Comparison of ENCODE assay signal across 17 mouse cellular contexts in genomic region chr9:119338350-119338749, GRCm38 (mm10). TPM values are rescaled to one million over a fixed set of nuclear protein-coding genes. Genes with fewer than 3 reads are reported as not detected.
"Had no signal": no experiment of that assay in that cellular context is flagged by ENCODE, and none has a peak within 500 bp of the region (broad histone marks: within the 10 kb centered on the region; RNA-seq: fewer than 3 reads in every experiment).

No protein-coding gene starts in this region.

- H3K9ac ChIP-seq: limb, embryonic 13.5 days; midbrain, embryonic 15.5 days; neural tube, embryonic 13.5 days had no signal

- H3K4me3 ChIP-seq: midbrain, embryonic 15.5 days had no signal

- H3K36me3 ChIP-seq: midbrain, embryonic 15.5 days had no signal

- H3K27ac ChIP-seq: limb, embryonic 13.5 days; liver, embryonic 14.5 days; midbrain, embryonic 10.5 days; midbrain, embryonic 15.5 days; neural tube, embryonic 13.5 days had no signal

- H3K27me3 ChIP-seq: limb, embryonic 13.5 days had no signal

- H3K9me3 ChIP-seq: limb, embryonic 13.5 days; midbrain, embryonic 10.5 days; midbrain, embryonic 15.5 days; neural tube, embryonic 13.5 days had no signal

- ATAC-seq: midbrain, embryonic 15.5 days had no signal

- DNase-seq: kidney, adult 11 months; left cerebral cortex, postnatal 4 days; lung, embryonic 14.5 days; lung, postnatal 10 days; retina, postnatal 1 day; right cerebral cortex, postnatal 4 days; spleen, adult 18-20 months had no signal

RNA-seq across cellular contexts. Expression of gene Slc22a14, which starts 27.0 kb away (rescaled TPM):
- total RNA-seq: layer of hippocampus, postnatal 14 days; left cerebral cortex, adult 18-20 months; left cerebral cortex, postnatal 10 days; left cerebral cortex, postnatal 4 days had no signal
- polyA plus RNA-seq: kidney, embryonic 14.5 days; liver, embryonic 14.5 days; lung, embryonic 14.5 days; midbrain, embryonic 10.5 days; midbrain, embryonic 15.5 days; neural tube, embryonic 13.5 days; stomach, embryonic 14.5 days had no signal
